8 mouse cellular contexts compared by ENCODE assay signal in the genomic region with DNA sequence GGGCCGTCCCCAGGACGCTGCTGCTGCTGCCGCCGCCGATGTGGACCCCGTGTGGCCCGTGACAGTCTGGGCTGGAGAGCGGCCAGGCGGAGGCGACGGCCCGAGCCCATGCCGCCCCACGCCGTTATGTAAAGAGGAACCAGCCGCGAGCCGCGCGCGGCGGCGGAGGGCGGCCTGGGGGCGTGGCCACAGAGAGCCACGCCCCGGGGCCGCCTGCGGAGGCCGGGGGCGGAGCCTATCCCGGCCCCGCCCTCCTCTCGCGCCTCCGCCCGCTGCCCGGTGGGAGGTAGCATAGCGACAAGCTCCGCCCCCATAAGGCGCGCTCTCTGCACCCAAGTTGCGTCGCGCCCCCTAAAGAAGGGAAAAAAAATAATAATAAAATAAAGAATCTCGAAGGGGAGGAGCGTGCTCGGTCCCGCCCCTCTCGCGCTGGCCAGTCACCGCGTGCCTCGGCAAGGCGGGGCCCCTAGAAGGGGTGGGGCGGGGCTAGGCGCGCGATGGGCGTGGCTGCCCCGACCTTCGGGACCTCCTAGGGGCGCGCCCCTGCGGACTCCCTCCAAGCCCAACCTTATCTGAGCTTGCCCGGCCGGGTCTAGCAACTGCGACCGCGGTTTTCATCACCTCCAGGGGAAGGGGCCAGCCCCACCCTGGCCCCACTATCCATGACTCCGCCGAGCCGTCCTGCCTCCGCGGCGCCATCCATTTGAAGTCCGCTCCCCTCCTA. TPM values are rescaled to one million over a fixed set of nuclear protein-coding genes. Genes with fewer than 3 reads are reported as not detected.
A peak's percentile ranks its signal among the peaks of the same experiment; 100 is the strongest.
DNase-seq lines count a peak whose midpoint lies in the region; ATAC-seq lines count a peak whose summit lies in the region.

No protein-coding gene starts in this region.

- H3K27me3 ChIP-seq in hindbrain, embryonic 10.5 days (ENCODE audit: insufficient read depth, poor library complexity, severe bottlenecking): peaks cover 85% of the 10 kb centered on the region

- H3K4me3 ChIP-seq in hindbrain, embryonic 10.5 days: peak overlapping the region; percentile 78

- peak; percentile 96 for DNase-seq in Muller cell, postnatal 12 days (ENCODE audit: inconsistent ontology term)
- DNase-seq in cerebellum, adult 9-10 months: peak; percentile 86
- DNase-seq in hindbrain, embryonic 10.5 days (ENCODE audit: low spot score): peak; percentile 86
- peak; percentile 71 to 74 for DNase-seq in layer of hippocampus, postnatal 25 days (ENCODE audit: extremely low spot score in 1 of 2, low spot score in 1 of 2)
- DNase-seq in lung, postnatal 14 days: peak; percentile 95
- peak; percentile 91 for DNase-seq in ovary, postnatal 36 days (ENCODE audit: low spot score)
- DNase-seq in thymus, postnatal 14 days: peak; percentile 90

- no peaks in the 10 kb centered on the region for H3K9me3 ChIP-seq in hindbrain, embryonic 10.5 days

- no peaks in the 10 kb centered on the region for H3K36me3 ChIP-seq in hindbrain, embryonic 10.5 days

- peak overlapping the region; percentile 89 for H3K27ac ChIP-seq in hindbrain, embryonic 10.5 days

- ATAC-seq in frontal cortex, adult (ENCODE audit: low TSS enrichment): peak; percentile 38

- WGBS in hindbrain, embryonic 10.5 days: under 1% methylated on average over 76 of the region's 77 CpGs

- peaks cover 70% of the 10 kb centered on the region for H3K4me1 ChIP-seq in hindbrain, embryonic 10.5 days (replicated peaks)

RNA-seq across cellular contexts. Expression of a gene that starts 0.6 kb away (rescaled TPM):
- 9.3 and 11.1 TPM in 2 replicates for polyA plus RNA-seq in hindbrain, embryonic 10.5 days (2016; fragmentation: Nextera tagmentation; extraction: Ambion mirVana)
- 10 to 100 TPM; 22.0 TPM for total RNA-seq in layer of hippocampus, postnatal 25 days (2021)

RNA-seq across cellular contexts. Expression of a gene that starts 11.9 kb away (rescaled TPM):
- 44.8 and 54.5 TPM in 2 replicates for polyA plus RNA-seq in hindbrain, embryonic 10.5 days (2016; fragmentation: Nextera tagmentation; extraction: Ambion mirVana)
- 10 to 100 TPM in 1 of 2 experiments, 1 to 10 TPM in 1; 7.8 to 10.2 TPM for total RNA-seq in layer of hippocampus, postnatal 25 days (2021)

Comparison
In these comparisons a context has a peak if more than half of its experiments do, and no peak if none do; other contexts are left out.
1. Peak in every context shown above with its lines: DNase-seq, ATAC-seq, H3K4me3 ChIP-seq and H3K27ac ChIP-seq.